Mouse (Mus musculus) forebrain, embryonic 13.5 days (tissue): ENCODE data around the gene Slc23a4. TPM values are rescaled to one million over a fixed set of nuclear protein-coding genes. Genes with fewer than 3 reads are reported as not detected.

Experiments
- ATAC-seq: fragments of 200-750 bp; cut with Nextera tagmentation; 2 replicates; pipeline ENCODE4 v1.8.0; 2017
- H3K27ac ChIP-seq: fragments of 300-500 bp; sonication (generic); 2 replicates; pipeline ENCODE4 v1.5.1; 2015; ENCODE audit warnings: inconsistent platforms, mild to moderate bottlenecking, moderate library complexity
- H3K27me3 ChIP-seq: fragments of 300-500 bp; sonication (generic); 2 replicates; pipeline ENCODE4 v1.6.1; 2015; ENCODE audit warnings: mild to moderate bottlenecking, inconsistent platforms
- H3K36me3 ChIP-seq: fragments of 300-500 bp; sonication (generic); 2 replicates; pipeline ENCODE4 v1.6.1; 2015; ENCODE audit warnings: mild to moderate bottlenecking, inconsistent platforms; ENCODE audit not compliant: poor library complexity, severe bottlenecking
- H3K4me1 ChIP-seq: fragments of 300-500 bp; sonication (generic); 2 replicates; pipeline ENCODE4 v1.6.1; 2015; ENCODE audit warnings: inconsistent platforms
- H3K4me2 ChIP-seq: fragments of 300-500 bp; sonication (generic); 2 replicates; pipeline ENCODE4 v1.6.1; 2015; ENCODE audit warnings: inconsistent platforms, mild to moderate bottlenecking, moderate library complexity
- H3K4me3 ChIP-seq: fragments of 300-500 bp; sonication (generic); 2 replicates; pipeline ENCODE4 v1.5.1; 2015; ENCODE audit warnings: mild to moderate bottlenecking, inconsistent platforms
- H3K9ac ChIP-seq: fragments of 300-500 bp; sonication (generic); 2 replicates; pipeline ENCODE4 v1.6.1; 2015; ENCODE audit warnings: mild to moderate bottlenecking, inconsistent platforms
- H3K9me3 ChIP-seq: fragments of 300-500 bp; sonication (generic); replicated peaks from 2 replicates; pipeline ENCODE4 v1.6.1; 2016; ENCODE audit warnings: inconsistent platforms
- WGBS: fragments of 180-500 bp; shearing (Covaris S2); methylation state at CpG from one replicate; pipeline ENCODE4 v1.1.7; 2015; 5-methylcytosine and 5-hydroxymethylcytosine counted together
- polyA plus RNA-seq: library from polyadenylated mRNA; unstranded; fragments of >200 nt; fragmentation: Nextera tagmentation; extraction: Ambion mirVana; gene quantifications from 2 replicates; pipeline ENCODE4 v1.2.1, GENCODE M21; 2015

Gene Slc23a4
- 0.39 and 0.74 TPM in 2 replicates for polyA plus RNA-seq

DNA sequence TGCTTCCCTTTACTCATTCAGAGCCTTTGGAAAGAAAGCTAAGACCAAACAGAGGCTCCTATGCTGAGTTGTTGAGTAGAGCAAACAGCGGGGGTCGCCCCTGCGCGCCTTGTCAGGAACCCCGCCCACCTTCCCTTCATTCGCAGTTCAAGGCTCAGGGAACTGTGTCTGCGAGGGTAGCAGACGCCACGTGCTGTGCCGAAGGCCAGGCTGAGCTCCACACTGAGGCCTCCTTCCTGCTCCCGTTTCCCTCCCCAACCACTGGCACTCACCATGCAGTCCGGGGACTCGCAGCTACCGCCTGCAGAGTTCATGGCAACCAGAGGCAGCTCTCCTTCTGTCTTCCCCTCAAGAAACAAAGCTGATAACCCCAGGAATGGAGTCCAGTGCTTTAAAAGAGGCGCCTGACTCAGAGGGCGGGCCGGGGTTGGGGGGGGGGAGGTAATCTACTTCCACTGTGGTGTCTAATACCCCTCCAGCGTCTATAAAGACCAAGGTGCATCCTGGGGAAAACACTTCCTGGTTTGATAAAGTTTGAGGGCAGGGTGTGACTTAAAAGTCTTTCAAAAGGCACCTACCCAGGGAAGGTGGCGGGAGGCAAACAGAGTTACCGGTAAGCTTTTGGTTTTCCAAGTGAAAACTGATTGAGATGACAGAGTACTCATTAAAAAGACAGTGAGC lies at the start of gene Slc23a4:
Gene Slc23a4, minus strand, starts transcription at position 324 of the 681 bp plus-strand sequence.
- peak; percentile 53; the same call in 1 of the 2 replicates for ATAC-seq
- peak within 1 kb of the TSS; percentile 43 for H3K4me2 ChIP-seq
- peaks cover 9% of the 10 kb centered on the region for H3K4me1 ChIP-seq
- H3K27ac ChIP-seq, result no peak within 1 kb of the TSS
- H3K36me3 ChIP-seq, result no peaks in the 10 kb centered on the region
- no peaks in the 10 kb centered on the region for H3K9me3 ChIP-seq
- H3K27me3 ChIP-seq, result no peaks in the 10 kb centered on the region
- WGBS, result 7% methylated on average over 20 of the region's 20 CpGs
- no peak within 1 kb of the TSS for H3K4me3 ChIP-seq
- no peak within 1 kb of the TSS for H3K9ac ChIP-seq

DNA sequence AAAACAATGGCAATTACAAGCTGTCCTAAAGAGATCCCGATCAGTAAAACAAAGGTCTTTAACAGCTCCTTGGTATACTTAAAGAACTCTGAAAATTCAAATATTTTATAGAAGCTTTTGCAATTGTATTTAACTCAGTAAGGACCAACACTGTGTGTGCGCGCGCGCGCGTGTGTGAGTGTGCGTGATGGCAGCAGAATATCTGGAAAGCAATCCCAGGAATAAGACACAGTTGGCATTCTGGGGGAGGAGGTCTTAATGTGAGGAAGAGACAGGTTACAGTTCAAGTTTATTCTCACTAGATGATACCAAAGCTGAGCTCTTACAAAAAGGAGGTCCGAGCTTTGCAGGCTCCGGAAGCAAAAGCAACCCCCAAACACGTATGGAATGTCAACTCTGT lies 45.1 kb upstream of the Slc23a4 start:
- Histone ChIP-seq H3K27ac (no peak overlapping the region), H3K4me3 (no peak overlapping the region), H3K9me3 (no peaks in the 10 kb centered on the region), H3K36me3 (peaks cover 9% of the 10 kb centered on the region; the same call in 1 of the 2 replicates), H3K9ac (no peak overlapping the region), H3K4me2 (no peak overlapping the region), H3K4me1 (peaks cover 2% of the 10 kb centered on the region), H3K27me3 (no peaks in the 10 kb centered on the region)
- ATAC-seq, result no peak
- 95% methylated on average over 11 of the region's 11 CpGs for WGBS

DNA sequence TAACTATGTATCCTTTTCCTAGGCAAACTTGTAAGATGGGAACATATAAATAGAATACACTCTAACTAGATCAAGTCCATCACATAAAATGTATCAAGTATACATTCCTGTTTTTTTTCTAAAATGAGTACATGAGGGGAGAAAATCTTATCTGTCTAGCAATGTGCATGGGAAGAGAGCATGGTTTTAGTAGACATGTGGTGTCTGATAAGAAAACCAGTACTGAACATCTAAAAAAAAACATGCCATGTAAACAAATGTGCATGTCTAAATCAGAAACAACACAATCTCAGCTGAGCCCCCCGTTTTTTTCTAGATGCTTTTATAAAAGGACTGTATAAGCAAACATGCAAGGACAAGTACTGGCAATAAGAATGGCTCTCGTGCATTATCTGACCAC lies 44.5 kb upstream of the Slc23a4 start:
- Histone ChIP-seq H3K4me2 (no peak overlapping the region), H3K4me1 (peaks cover 8% of the 10 kb centered on the region), H3K36me3 (peaks cover 9% of the 10 kb centered on the region; the same call in 1 of the 2 replicates), H3K9me3 (no peaks in the 10 kb centered on the region), H3K4me3 (no peak overlapping the region), H3K9ac (no peak overlapping the region), H3K27ac (no peak overlapping the region), H3K27me3 (no peaks in the 10 kb centered on the region)
- ATAC-seq, result no peak
- WGBS, result 88% methylated on average over 2 of the region's 2 CpGs

DNA sequence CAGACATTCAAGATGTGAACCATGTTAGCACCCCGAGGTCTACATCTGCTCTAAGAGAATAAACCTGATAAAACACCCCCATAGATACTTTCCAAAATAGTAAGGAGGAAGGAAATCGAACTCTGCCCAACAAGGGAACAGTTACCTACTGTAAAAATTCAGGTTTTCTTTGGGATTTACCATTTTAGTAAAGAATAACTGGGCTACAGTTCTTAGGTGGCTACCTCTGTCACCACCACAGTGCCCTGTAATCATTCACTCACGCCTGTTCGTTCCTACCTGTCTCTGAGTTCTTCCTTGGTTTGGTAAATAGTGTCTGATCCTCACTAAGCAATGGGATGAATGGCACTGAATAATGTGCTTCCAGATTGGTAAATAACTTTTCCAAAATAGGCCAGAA lies 42.6 kb upstream of the Slc23a4 start:
- Histone ChIP-seq H3K4me2 (no peak overlapping the region), H3K36me3 (no peaks in the 10 kb centered on the region), H3K9me3 (no peaks in the 10 kb centered on the region), H3K27ac (no peak overlapping the region), H3K9ac (no peak overlapping the region), H3K27me3 (no peaks in the 10 kb centered on the region), H3K4me1 (peaks cover 16% of the 10 kb centered on the region), H3K4me3 (no peak overlapping the region)
- WGBS, result 91% methylated on average over 4 of the region's 4 CpGs
- ATAC-seq, result no peak

- Histone ChIP-seq H3K27ac (no peak overlapping the region), H3K4me1 (peaks cover 16% of the 10 kb centered on the region), H3K9ac (no peak overlapping the region), H3K36me3 (no peaks in the 10 kb centered on the region), H3K27me3 (no peaks in the 10 kb centered on the region), H3K4me2 (no peak overlapping the region), H3K4me3 (no peak overlapping the region), H3K9me3 (no peaks in the 10 kb centered on the region)
- no peak for ATAC-seq
- 85% methylated on average over 6 of the region's 6 CpGs for WGBS
Observed at GRCm38 (mm10) chr6:35030226-35030625, 42.0 kb upstream of the Slc23a4 start.

GRCm38 (mm10) chr6:35028023-35028422 lies 39.8 kb upstream of the Slc23a4 start:
- Histone ChIP-seq H3K4me3 (no peak overlapping the region), H3K36me3 (peaks cover 2% of the 10 kb centered on the region; the same call in 1 of the 2 replicates), H3K9ac (no peak overlapping the region), H3K4me2 (no peak overlapping the region), H3K4me1 (peaks cover 16% of the 10 kb centered on the region), H3K9me3 (no peaks in the 10 kb centered on the region), H3K27ac (no peak overlapping the region), H3K27me3 (no peaks in the 10 kb centered on the region)
- ATAC-seq, result peak; percentile 45; the same call in 1 of the 2 replicates
- 63% methylated on average over 2 of the region's 2 CpGs for WGBS

GRCm38 (mm10) chr6:35027257-35027656 lies 39.1 kb upstream of the Slc23a4 start:
- Histone ChIP-seq H3K9ac (no peak overlapping the region), H3K9me3 (no peaks in the 10 kb centered on the region), H3K4me2 (no peak overlapping the region), H3K27me3 (no peaks in the 10 kb centered on the region), H3K36me3 (peaks cover 6% of the 10 kb centered on the region; the same call in 1 of the 2 replicates), H3K27ac (no peak overlapping the region), H3K4me1 (peaks cover 16% of the 10 kb centered on the region), H3K4me3 (no peak overlapping the region)
- peak; percentile 53; the same call in 1 of the 2 replicates for ATAC-seq
- WGBS, result 74% methylated on average over 6 of the region's 6 CpGs

DNA sequence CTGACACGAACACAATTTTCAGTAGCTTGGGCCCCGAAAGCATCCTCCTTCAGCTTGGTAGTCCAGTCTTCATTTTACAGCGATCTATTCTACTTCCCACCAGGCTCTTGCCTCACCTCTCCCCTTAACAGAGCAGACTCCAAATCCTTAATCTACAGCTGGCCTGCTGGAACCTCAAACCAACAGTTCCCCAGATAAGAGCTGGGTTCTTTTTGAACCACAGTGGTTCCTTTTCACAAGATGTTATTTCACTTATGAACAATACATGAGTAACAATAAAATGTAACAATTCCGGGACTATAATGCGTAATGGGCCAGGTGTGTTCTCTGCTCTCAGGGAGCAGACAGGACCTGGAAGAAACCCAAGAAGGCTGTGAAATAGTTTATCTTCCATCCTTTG lies 28.4 kb upstream of the Slc23a4 start:
- Histone ChIP-seq H3K4me1 (no peaks in the 10 kb centered on the region), H3K36me3 (peaks cover 7% of the 10 kb centered on the region), H3K4me2 (no peak overlapping the region), H3K9me3 (no peaks in the 10 kb centered on the region), H3K27me3 (no peaks in the 10 kb centered on the region), H3K27ac (no peak overlapping the region), H3K9ac (no peak overlapping the region), H3K4me3 (no peak overlapping the region)
- ATAC-seq, result no peak
- WGBS, result 94% methylated on average over 5 of the region's 5 CpGs

GRCm38 (mm10) chr6:35011953-35012352 lies 23.7 kb upstream of the Slc23a4 start:
- Histone ChIP-seq H3K9ac (no peak overlapping the region), H3K36me3 (0 out of 2 replicates have a peak, but pooled peaks cover 4% of the 10 kb centered on the region), H3K9me3 (no peaks in the 10 kb centered on the region), H3K27me3 (no peaks in the 10 kb centered on the region), H3K4me3 (no peak overlapping the region), H3K27ac (no peak overlapping the region), H3K4me2 (no peak overlapping the region), H3K4me1 (no peaks in the 10 kb centered on the region)
- peak; percentile 81 for ATAC-seq
- WGBS, result 78% methylated on average over 1 of the region's 1 CpGs

GRCm38 (mm10) chr6:35010705-35011104 lies 22.5 kb upstream of the Slc23a4 start:
- 94% methylated on average over 5 of the region's 5 CpGs for WGBS
- Histone ChIP-seq H3K36me3 (no peaks in the 10 kb centered on the region), H3K9me3 (no peaks in the 10 kb centered on the region), H3K27me3 (no peaks in the 10 kb centered on the region), H3K27ac (no peak overlapping the region), H3K4me1 (no peaks in the 10 kb centered on the region), H3K4me3 (no peak overlapping the region), H3K9ac (no peak overlapping the region), H3K4me2 (no peak overlapping the region)
- no peak for ATAC-seq

DNA sequence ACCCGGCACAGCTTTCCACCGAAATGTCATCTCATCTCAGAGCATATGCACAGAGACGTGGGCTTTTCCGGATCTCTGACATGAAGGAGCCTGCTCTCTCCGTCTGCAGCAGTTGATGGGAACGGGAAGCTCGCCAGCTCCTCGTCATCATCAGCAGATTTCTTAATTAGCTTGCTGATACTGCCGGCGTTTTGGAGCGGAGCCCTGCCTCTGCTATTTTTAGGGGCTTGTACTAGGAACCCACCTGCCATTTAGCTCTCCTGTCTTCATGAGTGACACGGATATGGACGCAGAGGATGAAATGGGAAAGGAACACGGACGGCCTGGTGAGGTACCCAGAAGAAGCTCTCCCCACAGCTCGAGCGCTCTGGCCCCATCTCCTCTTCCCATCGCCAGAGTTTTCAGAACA lies 14.1 kb upstream of the Slc23a4 start:
- Histone ChIP-seq H3K27me3 (no peaks in the 10 kb centered on the region), H3K4me2 (peak overlapping the region; percentile 5; the same call in 1 of the 2 replicates), H3K4me1 (peaks cover 12% of the 10 kb centered on the region), H3K9me3 (no peaks in the 10 kb centered on the region), H3K9ac (no peak overlapping the region), H3K4me3 (no peak overlapping the region), H3K27ac (peak overlapping the region; percentile 61; the same call in 1 of the 2 replicates), H3K36me3 (no peaks in the 10 kb centered on the region)
- peak; percentile 75 for ATAC-seq
- 61% methylated on average over 18 of the region's 18 CpGs for WGBS

GRCm38 (mm10) chr6:34999101-34999500 lies 10.9 kb upstream of the Slc23a4 start:
- no peak overlapping the region for H3K9ac ChIP-seq

More at GRCm38 (mm10) chr6:34999101-34999500, 10.9 kb upstream of the Slc23a4 start:
- Histone ChIP-seq H3K4me1 (peaks cover 16% of the 10 kb centered on the region), H3K4me2 (peak overlapping the region; percentile 26), H3K36me3 (no peaks in the 10 kb centered on the region), H3K27me3 (no peaks in the 10 kb centered on the region), H3K9me3 (no peaks in the 10 kb centered on the region), H3K27ac (no peak overlapping the region), H3K4me3 (no peak overlapping the region)
- peak; percentile 25 for ATAC-seq
- WGBS, result 8% methylated on average over 4 of the region's 4 CpGs
